Mouse (Mus musculus): ENCODE data around the gene Gm20425. TPM values are rescaled to one million over a fixed set of nuclear protein-coding genes. Genes with fewer than 3 reads are reported as not detected.

The Gm20425 gene
- polyA plus RNA-seq, 1 experiment, result 0.72 TPM

DNA sequence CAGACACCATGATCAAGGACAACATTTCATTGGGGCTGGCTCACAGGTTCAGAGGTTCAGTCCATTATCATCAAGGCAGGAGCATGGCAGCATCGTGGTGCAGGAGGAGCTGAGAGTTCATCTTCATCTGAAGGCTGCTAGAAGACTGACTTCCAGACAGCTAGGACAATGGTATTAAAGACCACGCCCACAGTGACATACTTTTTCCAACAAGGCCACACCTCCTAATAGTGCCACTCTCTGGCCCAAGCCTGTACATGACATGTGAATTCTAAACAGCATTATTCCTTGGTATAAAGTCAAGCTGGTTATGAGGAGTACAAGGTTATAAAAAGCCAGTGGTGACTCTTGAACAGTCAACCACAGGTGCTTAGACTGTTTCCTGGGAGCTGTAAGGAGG lies 75.5 kb downstream of the Gm20425 start:
- WGBS, result 53% methylated on average over 2 of the region's 2 CpGs
- TF ChIP-seq POLR2A (IDR thresholded peaks at IDR 0.05; ENCODE audit: low read depth, low read length), result no peak
- no peak for TF ChIP-seq CTCF (IDR thresholded peaks at IDR 0.05; ENCODE audit: extremely low read depth, insufficient read length, insufficient replicate concordance, low read depth, low read length)
- H3K4me3 ChIP-seq (ENCODE audit: low read depth, low read length), result no peak overlapping the region
- H3K27ac ChIP-seq (ENCODE audit: insufficient read depth, low read depth, low read length), result no peak overlapping the region
- no peaks in the 10 kb centered on the region for H3K4me1 ChIP-seq (ENCODE audit: control insufficient read depth, insufficient read depth, insufficient read length, low read length)
- H3K36me3 ChIP-seq (ENCODE audit: control insufficient read depth, insufficient read depth, low read length), result no peaks in the 10 kb centered on the region
- H3K27me3 ChIP-seq (ENCODE audit: control insufficient read depth, insufficient read depth, low read length), result no peaks in the 10 kb centered on the region

DNA sequence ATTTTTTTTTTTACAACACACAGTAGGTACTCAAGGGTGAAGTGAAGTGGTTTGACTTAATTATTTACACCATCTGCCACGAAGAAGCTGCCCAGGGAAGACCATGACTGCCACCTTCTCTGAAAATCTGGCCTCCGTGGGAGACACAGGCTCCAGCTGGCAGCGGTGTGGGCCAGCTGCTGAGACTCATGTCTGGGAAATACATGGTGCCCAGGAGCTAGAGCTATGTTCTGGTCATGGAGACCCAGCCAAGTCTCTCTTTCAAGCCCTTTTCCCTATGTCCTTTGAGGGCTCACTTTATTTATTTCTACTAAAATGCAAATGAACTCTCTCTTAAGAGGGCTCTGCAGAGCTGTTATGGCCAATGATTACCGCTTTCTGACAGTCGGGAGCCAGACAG lies 76.8 kb downstream of the Gm20425 start:
- H3K36me3 ChIP-seq (ENCODE audit: control insufficient read depth, insufficient read depth, low read length), result no peaks in the 10 kb centered on the region
- TF ChIP-seq CTCF (IDR thresholded peaks at IDR 0.05; ENCODE audit: extremely low read depth, insufficient read length, insufficient replicate concordance, low read depth, low read length), result no peak
- no peak for TF ChIP-seq POLR2A (IDR thresholded peaks at IDR 0.05; ENCODE audit: low read depth, low read length)

DNA sequence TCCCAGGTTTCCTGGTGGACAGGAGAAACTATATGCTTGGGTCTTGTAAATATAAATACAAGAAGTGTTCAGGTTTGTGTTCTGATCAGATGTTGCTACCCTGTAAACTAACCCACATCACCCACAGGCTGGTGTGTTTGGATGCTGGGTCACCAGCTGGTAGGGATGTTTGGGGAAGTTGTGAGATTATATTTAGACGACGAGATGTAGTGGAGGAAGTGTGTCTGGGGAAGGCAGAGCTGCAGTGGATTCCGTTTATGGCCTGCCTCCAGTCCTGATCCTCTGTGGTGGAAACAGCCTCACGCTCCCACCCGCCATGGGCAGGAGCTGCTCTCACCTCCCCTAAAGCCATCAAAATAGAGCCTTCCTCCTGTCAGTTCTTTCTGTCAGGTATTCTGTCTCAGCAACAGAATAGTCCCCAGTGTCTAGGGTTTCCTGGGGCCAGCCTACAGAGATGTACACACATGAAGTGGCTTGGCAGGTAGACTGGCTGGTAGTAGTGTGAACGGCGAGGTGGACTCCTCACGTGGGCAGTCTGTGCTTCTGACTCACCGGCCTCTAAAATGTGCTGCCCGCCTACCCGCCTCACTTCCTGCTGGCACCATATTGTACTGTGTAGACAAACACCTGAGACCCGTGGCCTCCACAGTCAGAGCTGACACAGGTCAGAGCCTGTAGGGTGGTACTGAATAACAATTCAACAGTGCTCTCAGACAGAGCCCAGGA lies 80.9 kb downstream of the Gm20425 start:
- no peaks in the 10 kb centered on the region for H3K27me3 ChIP-seq (ENCODE audit: control insufficient read depth, insufficient read depth, low read length)
- 73% methylated on average over 12 of the region's 12 CpGs for WGBS
- no peak overlapping the region for H3K27ac ChIP-seq (ENCODE audit: insufficient read depth, low read depth, low read length)
- TF ChIP-seq POLR2A (IDR thresholded peaks at IDR 0.05; ENCODE audit: low read depth, low read length) (no peak), CTCF (IDR thresholded peaks at IDR 0.05; ENCODE audit: extremely low read depth, insufficient read length, insufficient replicate concordance, low read depth, low read length) (no peak)
- no peaks in the 10 kb centered on the region for H3K4me1 ChIP-seq (ENCODE audit: control insufficient read depth, insufficient read depth, insufficient read length, low read length)
- no peaks in the 10 kb centered on the region for H3K36me3 ChIP-seq (ENCODE audit: control insufficient read depth, insufficient read depth, low read length)
- H3K4me3 ChIP-seq (ENCODE audit: low read depth, low read length), result no peak overlapping the region

More for the DNA sequence above, 76.8 kb downstream of the Gm20425 start:
- H3K27ac ChIP-seq (ENCODE audit: insufficient read depth, low read depth, low read length), result no peak overlapping the region
- WGBS, result 76% methylated on average over 5 of the region's 5 CpGs
- H3K4me3 ChIP-seq (ENCODE audit: low read depth, low read length), result no peak overlapping the region
- no peaks in the 10 kb centered on the region for H3K27me3 ChIP-seq (ENCODE audit: control insufficient read depth, insufficient read depth, low read length)
- H3K4me1 ChIP-seq (ENCODE audit: control insufficient read depth, insufficient read depth, insufficient read length, low read length), result no peaks in the 10 kb centered on the region

DNA sequence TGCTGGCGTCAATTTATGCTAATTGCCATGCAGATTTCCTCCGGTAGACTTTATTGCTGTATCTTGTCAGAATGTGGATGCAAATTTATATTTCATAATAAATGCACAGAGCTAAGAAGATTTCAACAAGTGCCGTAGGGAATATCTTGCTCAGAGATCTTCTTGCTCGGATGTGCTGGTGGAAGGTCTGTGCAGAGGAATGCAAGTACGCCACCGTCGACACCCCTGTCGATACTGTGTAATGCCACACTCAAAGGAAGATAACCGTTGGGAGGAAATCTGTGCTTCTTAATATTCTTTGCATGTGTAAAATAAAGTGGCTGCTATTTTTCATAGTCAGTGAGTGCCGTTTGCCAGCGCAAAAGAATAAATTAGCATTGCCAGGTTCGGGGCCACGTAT lies 83.0 kb downstream of the Gm20425 start:
- no peaks in the 10 kb centered on the region for H3K4me1 ChIP-seq (ENCODE audit: control insufficient read depth, insufficient read depth, insufficient read length, low read length)
- H3K36me3 ChIP-seq (ENCODE audit: control insufficient read depth, insufficient read depth, low read length), result no peaks in the 10 kb centered on the region
- TF ChIP-seq CTCF (IDR thresholded peaks at IDR 0.05; ENCODE audit: extremely low read depth, insufficient read length, insufficient replicate concordance, low read depth, low read length) (no peak), POLR2A (IDR thresholded peaks at IDR 0.05; ENCODE audit: low read depth, low read length) (no peak)
- H3K27me3 ChIP-seq (ENCODE audit: control insufficient read depth, insufficient read depth, low read length), result no peaks in the 10 kb centered on the region
- 85% methylated on average over 13 of the region's 13 CpGs for WGBS
- no peak overlapping the region for H3K4me3 ChIP-seq (ENCODE audit: low read depth, low read length)
- H3K27ac ChIP-seq (ENCODE audit: insufficient read depth, low read depth, low read length), result no peak overlapping the region

DNA sequence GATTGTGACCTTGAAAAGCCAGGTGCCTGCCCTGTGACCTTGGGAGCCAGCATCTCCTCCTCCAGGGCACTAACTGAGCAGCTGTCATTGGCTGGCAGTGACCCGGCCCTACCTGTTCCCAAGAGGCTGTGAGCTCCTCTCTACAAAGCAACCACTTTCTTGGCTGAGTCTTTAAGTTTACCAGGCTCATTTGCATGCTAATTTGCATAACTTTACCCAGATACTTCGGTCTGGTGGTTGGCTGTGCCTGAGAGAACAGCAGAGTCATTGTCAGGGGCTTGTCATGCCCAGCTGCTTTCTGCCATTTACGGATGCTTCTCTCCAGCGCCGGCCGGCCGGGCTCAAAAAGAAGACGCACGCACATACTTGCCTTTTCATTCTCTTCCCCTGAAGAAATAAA lies 83.4 kb downstream of the Gm20425 start:
- H3K36me3 ChIP-seq (ENCODE audit: control insufficient read depth, insufficient read depth, low read length), result no peaks in the 10 kb centered on the region
- H3K27ac ChIP-seq (ENCODE audit: insufficient read depth, low read depth, low read length), result no peak overlapping the region
- 60% methylated on average over 9 of the region's 9 CpGs for WGBS
- no peak overlapping the region for H3K4me3 ChIP-seq (ENCODE audit: low read depth, low read length)
- no peaks in the 10 kb centered on the region for H3K4me1 ChIP-seq (ENCODE audit: control insufficient read depth, insufficient read depth, insufficient read length, low read length)
- no peaks in the 10 kb centered on the region for H3K27me3 ChIP-seq (ENCODE audit: control insufficient read depth, insufficient read depth, low read length)
- TF ChIP-seq CTCF (IDR thresholded peaks at IDR 0.05; ENCODE audit: extremely low read depth, insufficient read length, insufficient replicate concordance, low read depth, low read length), result no peak
- no peak for TF ChIP-seq POLR2A (IDR thresholded peaks at IDR 0.05; ENCODE audit: low read depth, low read length)

DNA sequence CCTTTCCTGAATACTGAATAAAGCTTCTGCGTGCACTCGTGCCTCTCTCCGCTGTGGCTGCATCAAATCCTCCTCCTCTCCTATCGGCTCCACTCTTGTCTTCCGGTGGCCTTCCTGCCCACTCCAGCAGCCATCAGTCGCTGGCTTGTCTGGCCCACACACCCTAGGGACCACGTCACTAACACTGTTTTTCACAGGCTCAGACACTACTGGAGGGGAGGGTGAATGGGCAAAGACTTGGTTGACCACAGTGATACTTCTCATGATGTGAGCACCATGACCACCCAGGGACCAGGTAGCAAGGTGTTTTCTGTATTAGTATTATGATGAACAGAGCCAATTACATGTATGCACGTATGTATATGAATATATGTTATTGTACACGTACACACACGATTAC lies 83.8 kb downstream of the Gm20425 start:
- Histone ChIP-seq H3K4me3 (ENCODE audit: low read depth, low read length) (no peak overlapping the region), H3K27me3 (ENCODE audit: control insufficient read depth, insufficient read depth, low read length) (no peaks in the 10 kb centered on the region), H3K27ac (ENCODE audit: insufficient read depth, low read depth, low read length) (no peak overlapping the region), H3K4me1 (ENCODE audit: control insufficient read depth, insufficient read depth, insufficient read length, low read length) (no peaks in the 10 kb centered on the region), H3K36me3 (ENCODE audit: control insufficient read depth, insufficient read depth, low read length) (no peaks in the 10 kb centered on the region)
- TF ChIP-seq POLR2A (IDR thresholded peaks at IDR 0.05; ENCODE audit: low read depth, low read length) (no peak), CTCF (IDR thresholded peaks at IDR 0.05; ENCODE audit: extremely low read depth, insufficient read length, insufficient replicate concordance, low read depth, low read length) (no peak)
- WGBS, result 90% methylated on average over 10 of the region's 10 CpGs

DNA sequence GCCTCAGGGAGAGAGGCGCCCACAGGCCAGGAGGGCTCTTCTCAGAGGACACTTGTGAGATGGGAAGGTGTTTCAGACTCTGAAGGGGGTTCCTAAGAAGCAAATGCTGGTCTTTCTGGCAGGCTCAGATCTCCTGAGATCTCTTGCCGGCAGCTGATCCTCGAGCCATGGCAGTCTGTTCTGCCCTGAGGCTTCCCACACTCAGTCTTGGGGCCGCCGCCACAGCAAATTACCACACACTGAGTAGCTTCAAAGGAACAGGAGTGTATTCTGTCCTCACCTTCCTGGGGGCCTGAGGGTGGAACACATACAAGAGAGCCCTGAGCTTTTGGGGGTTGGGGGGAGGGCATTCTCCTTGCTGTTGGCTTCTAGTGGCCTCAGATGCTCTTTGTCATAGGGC lies 84.8 kb downstream of the Gm20425 start:
- H3K36me3 ChIP-seq (ENCODE audit: control insufficient read depth, insufficient read depth, low read length), result no peaks in the 10 kb centered on the region
- 77% methylated on average over 5 of the region's 5 CpGs for WGBS
- no peak for TF ChIP-seq POLR2A (IDR thresholded peaks at IDR 0.05; ENCODE audit: low read depth, low read length)
- TF ChIP-seq CTCF (IDR thresholded peaks at IDR 0.05; ENCODE audit: extremely low read depth, insufficient read length, insufficient replicate concordance, low read depth, low read length), result no peak
- H3K27ac ChIP-seq (ENCODE audit: insufficient read depth, low read depth, low read length), result no peak overlapping the region
- H3K4me1 ChIP-seq (ENCODE audit: control insufficient read depth, insufficient read depth, insufficient read length, low read length), result no peaks in the 10 kb centered on the region
- no peaks in the 10 kb centered on the region for H3K27me3 ChIP-seq (ENCODE audit: control insufficient read depth, insufficient read depth, low read length)
- H3K4me3 ChIP-seq (ENCODE audit: low read depth, low read length), result no peak overlapping the region
